Mouse (Mus musculus): ENCODE results near the gene B4galt7.
"Not testable (repeated sequence)": the region's sequence is repeated elsewhere in the genome, so short reads cannot be mapped to it uniquely, and the experiment has no call there.

Gene B4galt7

DNA sequence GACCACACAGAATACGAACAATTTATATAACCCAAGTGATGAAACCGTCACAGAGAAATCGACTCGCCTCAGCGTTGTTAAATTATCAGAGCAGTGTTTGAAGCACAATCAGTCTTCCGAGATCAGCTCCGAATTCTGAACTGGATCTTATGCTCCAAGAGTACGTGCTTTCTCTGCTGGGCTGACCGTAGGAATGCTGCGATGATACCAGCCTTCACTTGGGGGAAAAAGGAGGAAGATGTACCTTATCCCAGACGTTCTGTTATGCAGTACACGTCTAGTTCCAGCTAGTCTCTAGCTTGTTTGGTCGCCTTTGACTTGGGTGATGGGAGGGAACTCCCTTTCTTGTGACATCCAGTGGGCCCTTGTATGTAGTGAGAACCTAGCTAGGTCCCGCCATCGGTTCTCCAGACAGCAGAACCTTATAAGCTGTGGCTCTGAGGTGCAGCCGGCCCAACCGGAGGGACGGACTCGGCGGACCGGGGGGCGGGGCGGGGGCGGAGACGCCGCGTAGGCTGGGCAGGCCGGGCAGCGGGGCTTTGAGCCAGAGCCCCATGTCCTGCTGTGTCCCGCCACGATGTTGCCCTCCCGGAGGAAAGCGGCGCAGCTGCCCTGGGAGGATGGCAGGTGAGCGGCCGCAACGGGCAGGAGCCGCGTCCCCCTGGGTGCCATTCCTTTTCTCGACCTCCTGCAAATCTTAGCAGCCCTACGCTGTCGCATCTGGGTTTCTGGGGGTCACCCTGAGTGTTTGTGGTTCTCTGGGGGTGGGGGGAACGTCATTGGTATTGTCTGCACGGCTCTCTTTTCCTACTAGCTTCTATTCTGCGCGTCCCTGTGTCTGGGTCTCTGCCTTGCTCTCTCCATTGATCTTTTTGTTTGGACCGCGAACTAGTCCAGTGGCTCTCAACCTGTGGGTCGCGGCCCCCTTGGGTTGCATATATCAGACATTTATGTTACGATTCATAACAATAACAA lies at the start of gene B4galt7:
B4galt7 (plus strand) TSS at position 331 of the 975 bp plus-strand sequence.
- DNase-seq (ENCODE audit: low read depth, low spot score) = no peak

DNA sequence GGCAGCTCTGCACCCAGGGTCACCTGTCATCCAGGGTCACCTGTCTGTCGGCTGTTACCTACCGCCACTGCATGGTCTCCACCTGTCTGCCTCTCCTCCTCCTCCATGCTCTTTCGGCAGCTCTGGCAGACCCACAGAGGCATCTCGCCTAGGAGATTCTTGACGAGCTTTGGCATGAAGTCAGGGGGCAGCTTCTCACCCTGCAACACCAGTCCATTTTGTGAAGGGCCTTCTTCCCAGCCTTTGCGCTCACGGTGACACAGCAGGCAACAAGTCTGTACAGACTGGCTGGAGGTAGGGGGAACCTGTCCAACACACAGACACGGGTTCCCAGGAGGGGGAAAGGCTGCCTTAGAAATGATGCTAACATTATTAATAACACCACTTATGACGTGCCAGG lies 43.8 kb upstream of the B4galt7 start:
- DNase-seq (ENCODE audit: low read depth, low spot score) = no peak

DNA sequence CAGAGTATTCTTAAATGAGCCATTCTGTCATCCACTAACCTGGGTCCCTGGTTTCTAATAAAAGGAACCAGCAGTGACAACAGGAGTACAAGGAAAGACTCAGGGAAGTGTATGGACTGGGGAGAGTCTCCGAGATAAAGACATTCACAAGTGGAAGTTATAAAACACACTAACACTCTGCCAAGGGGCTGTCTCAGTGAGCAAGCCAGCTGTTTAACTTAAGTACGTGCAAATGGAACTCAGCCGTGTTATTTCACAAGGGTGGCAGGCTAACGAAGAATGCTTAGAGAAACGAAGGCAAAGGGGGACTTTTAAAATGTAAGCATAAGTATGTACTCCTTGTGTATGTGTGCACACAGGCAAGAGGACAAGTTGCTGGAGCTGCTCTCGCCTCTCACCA lies 42.2 kb upstream of the B4galt7 start:
- DNase-seq (ENCODE audit: low read depth, low spot score) = no peak

DNA sequence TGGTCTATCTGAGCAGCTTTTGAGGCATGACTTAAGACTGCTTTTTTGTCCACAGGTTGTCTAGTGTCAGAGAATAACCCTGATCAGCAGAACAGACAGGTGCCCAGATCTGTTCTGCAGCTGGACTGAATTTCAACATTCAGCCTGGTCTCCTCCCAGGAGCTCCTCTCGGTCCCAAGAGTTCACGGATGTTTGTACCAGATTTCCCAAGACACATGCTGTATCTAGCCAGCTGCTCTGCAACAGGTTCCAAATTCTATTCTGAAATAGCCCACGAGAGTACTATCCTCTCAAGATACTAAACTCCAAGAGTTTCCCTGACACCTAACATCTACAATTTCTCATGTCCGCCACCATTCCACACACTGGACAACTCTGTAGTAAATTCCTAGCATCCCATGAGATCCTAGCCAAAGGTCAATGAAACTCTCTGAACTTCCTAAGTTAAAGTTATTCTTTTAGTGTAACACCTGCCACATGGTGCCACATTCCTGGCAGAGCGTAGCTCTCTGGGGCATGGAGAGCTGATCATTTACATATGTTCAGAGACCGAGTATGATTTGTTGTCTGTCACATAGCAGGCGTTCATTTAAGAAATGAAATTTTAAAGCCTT lies 36.3 kb upstream of the B4galt7 start:
- no peak for DNase-seq (ENCODE audit: low read depth, low spot score)

DNA sequence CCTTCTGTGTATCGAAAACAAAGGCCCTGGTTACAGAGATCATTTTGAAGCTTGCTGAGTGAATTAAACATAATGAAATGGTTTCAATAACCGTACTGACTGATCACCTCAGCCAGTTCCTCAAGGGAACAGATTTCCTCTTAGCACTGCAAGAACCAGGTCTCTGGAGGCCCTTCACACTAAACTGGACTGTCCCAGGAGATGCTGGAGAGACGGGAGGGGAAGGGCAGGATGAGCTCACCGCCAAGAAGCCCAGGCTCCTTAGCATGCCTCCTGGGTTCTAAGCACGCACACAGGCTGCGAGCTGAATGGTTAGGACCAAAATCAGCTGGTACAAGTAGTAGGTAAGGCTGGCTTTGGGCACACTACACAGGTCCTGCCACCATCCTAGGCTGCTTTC lies 32.7 kb upstream of the B4galt7 start:
- no peak for DNase-seq (ENCODE audit: low read depth, low spot score)

DNA sequence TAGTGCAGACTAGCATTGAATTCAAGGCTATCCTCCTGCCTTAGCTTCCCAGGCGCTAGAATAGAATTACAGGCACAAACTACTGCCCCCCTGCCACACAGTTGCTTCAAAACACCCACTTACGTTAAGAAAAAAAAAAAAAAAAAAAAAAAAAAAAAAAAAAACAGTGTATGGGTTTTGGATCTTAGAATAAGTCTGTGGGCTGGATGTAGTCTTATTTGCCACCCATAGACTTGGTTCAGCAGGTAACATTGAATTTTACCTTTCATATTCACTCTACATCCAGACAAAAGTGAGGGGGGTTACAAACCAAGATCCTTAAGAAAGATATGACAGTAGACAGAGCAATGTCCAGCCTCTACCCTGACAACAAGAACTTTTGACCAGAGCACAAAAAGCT lies 31.7 kb upstream of the B4galt7 start:
- DNase-seq (ENCODE audit: low read depth, low spot score) = no peak

DNA sequence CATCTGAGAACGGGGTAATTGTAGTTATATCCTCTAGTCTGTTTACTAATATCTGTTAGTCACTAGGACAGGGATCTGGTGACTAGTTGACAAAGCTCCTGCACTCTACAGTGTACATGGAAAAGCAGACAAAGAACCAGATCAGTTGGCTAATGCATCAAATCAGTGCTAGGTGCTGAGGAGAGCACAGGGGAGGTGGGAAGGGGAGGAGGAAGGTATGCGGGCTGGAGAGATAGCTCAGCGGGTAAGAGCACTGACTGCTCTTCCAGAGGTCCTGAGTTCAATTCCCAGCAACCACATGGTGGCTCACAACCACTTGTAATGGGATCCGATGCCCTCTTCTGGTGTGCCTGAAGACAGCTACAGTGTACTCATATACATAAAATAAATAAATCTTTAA lies 31.2 kb upstream of the B4galt7 start:
- DNase-seq (ENCODE audit: low read depth, low spot score) = not testable (repeated sequence)

DNA sequence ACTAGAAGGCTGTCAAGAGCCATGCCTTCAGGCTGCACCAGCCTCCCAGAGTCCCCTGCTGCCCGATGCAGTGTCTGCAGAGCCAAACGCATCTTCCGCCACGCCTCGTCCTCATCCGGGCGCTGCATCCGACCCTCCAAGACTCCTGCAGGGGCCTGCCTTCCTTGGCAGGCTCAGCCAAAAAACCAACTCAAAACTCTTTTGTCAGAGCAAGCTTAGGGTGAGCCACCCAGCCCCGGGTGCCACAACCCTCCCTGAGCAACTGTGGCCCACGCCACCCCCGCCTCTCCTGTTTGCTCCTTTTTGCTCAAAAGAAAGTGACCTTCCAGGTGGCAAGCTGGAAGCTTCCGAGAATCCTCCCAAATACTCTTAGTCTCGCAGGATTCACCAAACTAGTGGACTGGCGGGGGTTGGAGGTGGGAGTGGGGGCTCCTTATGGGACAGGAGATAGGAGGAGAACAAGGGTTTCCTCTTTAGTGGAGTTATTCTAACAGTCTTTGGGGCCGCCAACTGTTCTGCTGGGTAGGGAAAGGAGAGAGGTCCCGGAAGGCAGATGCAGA lies 29.9 kb upstream of the B4galt7 start:
- DNase-seq (ENCODE audit: low read depth, low spot score) = no peak

DNA sequence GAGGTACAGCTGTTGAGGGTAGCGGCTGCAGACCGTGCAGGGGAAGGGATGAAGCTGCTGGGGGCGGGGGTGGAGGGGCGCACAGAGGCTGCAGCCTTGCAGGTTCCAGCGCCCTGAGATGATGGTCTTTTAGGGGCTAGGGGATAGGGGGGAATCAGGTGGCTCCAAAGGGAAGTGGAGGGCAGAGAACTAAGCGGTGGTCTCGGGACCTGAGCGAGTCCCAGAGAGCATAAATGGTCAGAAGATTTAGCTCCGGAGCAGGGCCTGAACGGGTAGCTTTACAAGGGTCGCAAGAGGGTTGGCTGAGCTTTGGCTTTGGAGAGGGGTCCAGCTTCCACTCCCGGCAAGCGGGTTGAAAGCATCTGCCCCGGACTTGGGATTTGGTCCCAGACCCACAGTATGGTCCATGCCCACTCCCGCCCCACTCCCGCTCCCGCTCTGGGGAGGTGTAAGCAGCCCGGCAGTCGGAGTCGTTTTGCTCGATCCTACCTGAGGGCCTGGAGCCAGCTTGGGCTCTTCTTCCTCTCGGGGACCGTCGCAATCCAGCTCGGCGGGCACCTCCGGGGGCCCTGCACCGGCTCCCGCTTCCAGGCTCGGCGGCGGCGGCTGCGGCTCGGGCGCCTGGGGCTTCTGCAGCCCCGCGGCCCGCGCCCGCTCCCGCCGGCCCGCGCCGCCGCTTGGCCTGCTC lies 29.3 kb upstream of the B4galt7 start:
- no peak for DNase-seq (ENCODE audit: low read depth, low spot score)

DNA sequence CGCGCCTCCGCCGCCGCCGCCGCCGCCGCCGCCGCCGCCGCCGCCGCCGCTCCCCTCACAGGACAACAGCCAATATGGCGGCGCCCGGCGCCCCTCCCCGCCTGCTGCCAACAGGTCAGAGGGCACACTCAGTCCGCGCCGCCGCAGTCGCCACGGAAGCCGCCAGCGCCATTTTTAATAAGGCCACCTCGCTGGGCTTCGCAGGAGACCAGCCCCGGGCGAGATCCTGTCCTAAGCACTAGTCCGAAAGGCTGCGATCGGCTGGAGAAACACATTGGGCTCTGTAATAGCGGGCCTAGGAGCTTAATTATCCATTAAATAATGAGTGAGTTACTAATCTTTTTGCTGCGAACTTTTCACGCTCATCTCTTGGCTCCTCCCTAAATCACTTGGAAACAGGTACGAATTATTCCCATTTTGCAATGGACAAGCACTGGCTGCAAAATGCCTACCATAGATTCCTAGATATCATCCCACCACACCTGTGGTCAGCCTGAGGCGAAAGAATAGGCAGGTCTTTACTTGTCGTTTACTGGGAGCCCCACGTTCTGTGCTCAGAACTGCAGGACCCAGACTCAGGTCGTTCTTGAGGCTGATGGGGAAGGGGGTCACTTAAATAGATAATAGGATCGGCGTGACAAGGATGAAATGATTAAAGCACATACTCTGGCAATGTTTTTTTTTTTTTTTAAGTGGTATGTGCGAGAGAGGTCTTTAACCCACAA lies 28.5 kb upstream of the B4galt7 start, which contains the start of gene Fam193b:
Fam193b (minus strand) TSS at position 94 of the 725 bp plus-strand sequence.
- peak; percentile 77 for DNase-seq (ENCODE audit: low read depth, low spot score)

DNA sequence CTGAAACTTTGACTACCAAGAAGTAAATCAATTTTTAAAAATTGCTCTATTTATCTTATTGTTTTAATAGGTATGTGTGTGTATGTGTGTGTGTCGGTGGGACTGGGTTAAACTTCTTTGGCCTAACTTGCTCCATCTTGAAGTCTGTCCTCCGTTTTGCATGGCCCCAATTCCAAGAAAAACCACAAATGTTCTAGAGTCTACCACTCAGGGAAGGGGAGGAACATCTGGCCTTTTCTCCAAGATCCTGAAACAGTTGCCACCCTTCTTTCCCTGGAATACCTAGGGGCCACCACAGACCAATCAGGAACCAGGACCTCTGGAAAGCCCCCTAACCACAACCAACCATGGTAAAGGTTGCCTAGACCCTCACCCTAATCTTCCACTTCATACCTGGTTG lies 27.7 kb upstream of the B4galt7 start:
- no peak for DNase-seq (ENCODE audit: low read depth, low spot score)

DNA sequence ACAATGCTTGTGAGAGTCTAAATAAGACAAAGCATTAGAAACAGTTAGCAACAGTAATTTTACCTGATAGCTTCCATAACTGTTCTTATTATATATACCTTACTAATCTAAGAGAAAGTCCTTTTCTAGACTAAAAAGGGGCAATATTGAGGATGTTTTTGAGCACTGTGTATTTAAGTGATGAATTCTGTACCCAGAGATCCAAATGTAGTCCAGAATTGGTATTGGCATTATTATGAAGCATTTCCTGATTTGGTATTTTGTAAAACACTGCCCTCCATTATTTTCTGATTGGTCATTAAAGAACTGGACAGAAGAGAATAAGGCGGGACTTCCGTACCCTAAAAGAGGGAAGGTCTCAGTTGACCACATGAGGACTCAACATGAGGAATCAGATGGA lies 26.3 kb upstream of the B4galt7 start, which contains the start of gene Tmed9:
Tmed9 (plus strand) TSS at position 301 of the 400 bp plus-strand sequence.
- DNase-seq (ENCODE audit: low read depth, low spot score) = no peak

DNA sequence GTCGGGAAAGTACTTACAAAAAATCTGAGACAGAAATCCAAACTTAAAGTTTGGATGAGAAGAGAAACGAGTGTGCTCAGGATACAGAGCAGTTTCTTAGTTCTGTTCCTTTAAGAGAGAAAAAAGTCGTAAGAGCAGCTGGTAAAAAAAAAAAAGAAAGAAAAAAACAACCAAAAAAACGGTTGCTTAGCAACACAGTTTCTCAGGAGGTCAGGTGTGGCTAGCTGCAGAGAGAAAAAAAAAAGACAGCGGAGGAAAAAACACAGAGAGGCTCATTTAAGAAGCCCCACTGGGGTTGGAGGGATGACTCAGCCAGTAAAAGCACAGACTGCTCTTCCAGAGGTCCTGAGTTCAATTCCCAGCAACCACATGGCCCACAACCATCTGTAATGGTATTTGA lies 25.4 kb upstream of the B4galt7 start:
- no peak for DNase-seq (ENCODE audit: low read depth, low spot score)

DNA sequence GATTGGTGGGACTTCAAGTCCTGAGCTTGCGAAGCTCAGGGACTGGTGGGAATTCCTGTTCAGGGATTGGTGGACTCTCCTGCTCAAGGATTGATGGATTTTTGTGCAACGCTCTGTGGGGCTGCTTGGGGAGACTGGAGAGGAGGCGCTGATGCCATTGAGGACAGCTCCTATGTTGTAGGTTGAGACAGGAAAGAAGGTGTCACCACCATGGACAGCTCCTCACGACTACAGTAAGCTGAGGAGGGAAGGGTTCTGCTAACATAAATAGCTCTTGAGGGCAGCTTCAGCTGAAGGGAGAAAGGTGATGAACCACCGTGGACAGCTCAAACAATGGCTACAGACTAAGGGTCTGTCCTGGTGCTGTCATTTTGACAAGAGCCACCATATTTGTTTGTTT lies 23.8 kb upstream of the B4galt7 start:
- DNase-seq (ENCODE audit: low read depth, low spot score) = no peak

DNA sequence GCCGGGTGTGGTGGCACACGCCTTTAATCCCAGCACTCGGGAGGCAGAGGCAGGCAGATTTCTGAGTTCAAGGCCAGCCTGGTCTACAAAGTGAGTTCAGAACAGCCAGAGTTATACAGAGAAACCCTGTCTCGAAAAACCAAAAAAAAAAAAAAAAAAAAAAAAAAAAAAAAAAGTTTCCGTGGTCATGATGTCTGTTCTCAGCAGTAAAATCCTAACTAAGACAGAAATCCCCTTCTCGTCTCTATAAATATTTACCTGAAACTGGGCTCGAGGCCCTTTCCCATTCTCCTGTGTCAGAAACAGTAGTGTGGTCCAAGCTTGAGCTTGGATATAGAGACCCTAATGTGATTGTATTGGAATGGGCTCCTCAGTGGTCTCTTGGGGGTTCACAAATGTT lies 22.8 kb upstream of the B4galt7 start:
- not testable (repeated sequence) for DNase-seq (ENCODE audit: low read depth, low spot score)

DNA sequence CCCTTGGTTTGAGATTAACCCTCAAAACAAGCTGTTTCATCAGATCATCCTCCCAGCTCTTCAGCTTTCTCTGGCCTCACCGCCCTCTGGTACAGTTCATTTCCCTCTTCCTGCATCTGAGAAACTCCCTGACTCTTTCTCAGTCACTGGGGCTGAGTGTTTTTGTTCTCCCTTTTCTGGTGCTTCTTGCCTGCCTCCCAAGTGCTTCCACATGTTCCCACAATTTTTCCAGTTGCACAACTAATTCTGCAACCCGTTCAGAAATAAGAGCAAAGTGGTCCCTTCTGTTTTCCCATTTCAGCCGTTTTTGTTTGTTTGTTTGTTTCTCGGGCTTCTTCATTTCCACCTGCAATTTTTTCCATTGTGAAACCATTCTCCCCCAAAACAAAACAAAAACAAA lies 21.6 kb upstream of the B4galt7 start:
- no peak for DNase-seq (ENCODE audit: low read depth, low spot score)

DNA sequence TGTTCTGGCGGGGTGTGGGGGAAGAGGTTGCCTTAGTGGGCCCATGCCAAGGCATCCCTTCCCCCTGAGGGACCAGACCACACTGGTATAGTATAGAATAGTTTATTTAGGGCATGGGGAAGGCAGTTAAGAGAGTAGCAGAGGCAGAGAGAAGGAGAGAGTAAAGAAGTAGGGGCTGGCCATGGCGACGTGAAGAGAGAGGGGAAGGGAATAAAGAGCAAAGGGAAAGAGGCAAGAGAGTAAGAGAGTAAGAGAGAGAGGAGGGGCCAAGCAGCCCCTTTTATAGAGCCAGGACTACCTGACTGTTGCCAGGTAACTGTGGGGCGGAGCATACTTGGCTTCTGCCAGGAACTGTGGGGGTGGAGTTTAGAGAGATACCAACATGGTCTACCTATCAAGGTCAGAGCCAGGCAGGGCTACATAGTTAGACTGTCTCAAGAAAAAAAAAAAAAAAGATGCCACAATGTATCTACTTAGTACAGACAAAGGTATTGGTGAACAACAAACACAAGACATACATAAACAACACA lies 7.7 kb upstream of the B4galt7 start:
- DNase-seq (ENCODE audit: low read depth, low spot score) = no peak

DNA sequence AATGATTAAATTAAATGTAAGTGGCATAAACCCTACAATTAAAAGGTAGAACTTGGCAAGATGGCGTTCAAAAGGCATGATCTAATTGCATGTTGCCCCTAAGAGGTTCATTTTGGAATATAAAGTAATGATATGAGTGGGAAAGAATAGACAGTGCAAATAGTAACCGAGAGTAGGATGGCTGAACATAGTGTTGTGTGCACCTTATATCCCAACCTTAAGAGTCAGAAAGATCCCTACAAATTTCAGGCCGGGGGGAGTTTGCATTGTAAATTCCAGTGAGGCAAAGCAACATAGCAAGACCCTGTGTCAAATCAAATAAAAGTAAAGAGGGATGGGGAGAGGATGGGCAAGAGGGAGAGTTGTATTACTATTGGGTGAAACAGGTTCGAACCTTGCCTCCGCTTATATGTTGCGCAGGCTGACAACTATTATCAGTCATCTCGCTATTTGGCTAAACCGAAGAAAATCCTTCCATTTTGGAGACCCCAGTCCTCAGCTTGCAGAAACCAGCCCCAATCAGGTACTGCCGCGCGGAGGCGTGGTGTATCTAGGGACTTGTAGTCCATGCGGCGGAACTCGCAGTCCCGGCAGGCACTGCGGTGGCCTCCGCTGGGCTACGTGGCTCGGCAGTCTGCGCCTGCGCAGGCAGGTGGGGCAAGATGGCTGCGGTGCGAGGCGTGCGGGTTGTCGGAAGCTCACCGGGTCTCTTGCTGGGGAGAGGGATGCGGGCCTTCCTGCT lies 7.0 kb upstream of the B4galt7 start:
- DNase-seq (ENCODE audit: low read depth, low spot score) = peak; percentile 97

DNA sequence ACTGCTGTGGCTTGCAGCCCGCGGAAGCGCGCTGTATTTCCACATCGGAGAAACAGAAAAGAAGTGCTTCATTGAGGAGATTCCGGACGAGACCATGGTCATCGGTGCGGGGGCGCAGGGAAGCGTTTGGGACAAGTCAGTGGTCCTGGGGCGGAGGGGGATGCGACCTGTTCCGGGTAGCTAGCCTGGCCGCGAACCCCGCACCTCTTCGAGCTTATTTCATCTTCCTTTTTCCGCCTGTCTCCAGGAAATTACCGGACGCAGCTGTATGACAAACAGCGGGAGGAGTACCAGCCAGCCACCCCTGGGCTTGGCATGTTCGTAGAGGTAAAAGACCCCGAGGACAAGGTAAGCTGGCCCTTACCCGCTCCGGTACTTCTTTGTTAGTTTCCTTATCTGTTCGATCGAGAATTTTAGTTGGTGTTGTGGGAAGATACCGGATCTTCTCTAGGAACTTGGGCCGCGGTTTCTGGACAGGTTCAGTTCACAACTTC lies 6.4 kb upstream of the B4galt7 start:
- no peak for DNase-seq (ENCODE audit: low read depth, low spot score)

DNA sequence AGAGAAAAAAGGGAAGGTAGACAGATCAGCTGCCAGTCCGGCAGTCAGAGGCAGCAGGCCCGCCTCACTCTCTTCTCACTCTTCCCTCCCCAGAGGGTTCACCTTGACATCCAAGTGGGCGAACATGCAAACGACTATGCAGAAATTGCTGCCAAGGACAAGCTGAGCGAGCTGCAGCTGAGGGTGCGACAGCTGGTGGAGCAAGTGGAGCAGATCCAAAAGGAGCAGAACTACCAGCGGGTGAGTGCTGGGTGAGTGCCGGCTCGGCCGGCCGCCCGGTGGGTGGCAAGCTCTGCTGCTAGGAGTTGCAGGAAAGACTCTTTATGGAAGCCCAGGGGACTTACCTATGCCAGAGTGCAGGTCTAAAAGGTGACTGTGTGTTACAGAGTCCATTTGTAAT lies 4.3 kb upstream of the B4galt7 start:
- no peak for DNase-seq (ENCODE audit: low read depth, low spot score)

Measured in embryo, embryonic 11.5 days (tissue).